ENCODE assay signal across 17 mouse cellular contexts in genomic region chr1:164571496-164572078, GRCm38 (mm10).
A peak's percentile ranks its signal among the peaks of the same experiment; 100 is the strongest.
DNase-seq lines count a peak whose midpoint lies in the region; ATAC-seq and TF ChIP-seq lines count a peak whose summit lies in the region.
"Had no signal": no experiment of that assay in that cellular context is flagged by ENCODE, and none has a peak within 500 bp of the region (broad histone marks: within the 10 kb centered on the region; RNA-seq: fewer than 3 reads in every experiment).

No protein-coding gene starts in this region.

- no peaks in the 10 kb centered on the region for H3K9me3 ChIP-seq in liver, postnatal 0 days (ENCODE audit: low read length)
- no peaks in the 10 kb centered on the region for H3K9me3 ChIP-seq in liver, embryonic 12.5 days (replicated peaks)
- H3K9me3 ChIP-seq: forebrain, embryonic 12.5 days had no signal

- no peak for DNase-seq in liver, postnatal 0 days
- peak; percentile 34 for DNase-seq in adipocyte (ENCODE audit: low spot score)
- DNase-seq in thymus, postnatal 14 days = peak; percentile 25
- DNase-seq in natural killer cell, adult 2 months (ENCODE audit: low spot score in 2 of 2) = no peak
- no peak for DNase-seq in ovary, postnatal 10 days (ENCODE audit: low spot score)
- DNase-seq: cerebellum, adult 9-10 months; kidney, adult 8-10 months; layer of hippocampus, postnatal 36 days; left cerebral cortex, postnatal 4 days had no signal

- no peak overlapping the region for H3K4me3 ChIP-seq in liver, postnatal 0 days (ENCODE audit: low read depth, low read length)
- H3K4me3 ChIP-seq in liver, embryonic 12.5 days = no peak overlapping the region
- H3K4me3 ChIP-seq: forebrain, embryonic 12.5 days had no signal

- no peak overlapping the region for H3K9ac ChIP-seq in liver, postnatal 0 days (replicated peaks)
- H3K9ac ChIP-seq in liver, embryonic 12.5 days = no peak overlapping the region
- H3K9ac ChIP-seq: forebrain, embryonic 12.5 days; hindbrain, embryonic 14.5 days; liver, embryonic 14.5 days had no signal

- 60% methylated on average over 5 of the region's 5 CpGs for WGBS in liver, postnatal 0 days (ENCODE audit: insufficient replicate concordance)
- WGBS in liver, embryonic 12.5 days (ENCODE audit: insufficient replicate concordance) = 62% methylated on average over 5 of the region's 5 CpGs

- H3K36me3 ChIP-seq in liver, postnatal 0 days (replicated peaks; ENCODE audit: insufficient read depth, low read length) = no peaks in the 10 kb centered on the region
- H3K36me3 ChIP-seq in liver, embryonic 12.5 days = no peaks in the 10 kb centered on the region
- H3K36me3 ChIP-seq: forebrain, embryonic 12.5 days had no signal

- H3K27me3 ChIP-seq in liver, postnatal 0 days (ENCODE audit: insufficient read depth, low read length) = no peaks in the 10 kb centered on the region
- H3K27me3 ChIP-seq in liver, embryonic 12.5 days (replicated peaks) = no peaks in the 10 kb centered on the region
- H3K27me3 ChIP-seq: forebrain, embryonic 12.5 days; Patski had no signal

- no peak overlapping the region for H3K4me2 ChIP-seq in liver, postnatal 0 days (ENCODE audit: low read depth, low read length)
- H3K4me2 ChIP-seq in liver, embryonic 12.5 days = no peak overlapping the region
- H3K4me2 ChIP-seq: forebrain, embryonic 12.5 days; hindbrain, embryonic 14.5 days; midbrain, embryonic 11.5 days had no signal

- TF ChIP-seq CTCF in liver, postnatal 0 days (IDR thresholded peaks at IDR 0.05; ENCODE audit: low read depth) = no peak

- TF ChIP-seq EP300 in liver, postnatal 0 days (IDR thresholded peaks at IDR 0.05; ENCODE audit: low read depth) = no peak

- peak overlapping the region; percentile 29 for H3K27ac ChIP-seq in liver, postnatal 0 days (ENCODE audit: low read depth)
- H3K27ac ChIP-seq in liver, embryonic 12.5 days = no peak overlapping the region
- H3K27ac ChIP-seq: forebrain, embryonic 12.5 days; hindbrain, embryonic 14.5 days; liver, embryonic 14.5 days; stomach, postnatal 0 days had no signal

- ATAC-seq in liver, postnatal 0 days = peak; percentile 45
- ATAC-seq in liver, embryonic 12.5 days = no peak
- ATAC-seq in CD4-positive, CD25-positive, alpha-beta regulatory T cell, adult 4 months = peak; percentile 74
- ATAC-seq: Patski had no signal

- H3K4me1 ChIP-seq in liver, postnatal 0 days (ENCODE audit: insufficient read depth) = no peaks in the 10 kb centered on the region
- no peaks in the 10 kb centered on the region for H3K4me1 ChIP-seq in liver, embryonic 12.5 days

Comparison
In these comparisons a context has a peak if more than half of its experiments do, and no peak if none do; other contexts are left out.
1. DNase-seq: peak in adipocyte (single experiment) and thymus, postnatal 14 days (single experiment); none in liver, postnatal 0 days (single experiment), natural killer cell, adult 2 months (0 of 2) and ovary, postnatal 10 days (single experiment).